Mouse (Mus musculus): Measurements from ENCODE around the gene Ckm. TPM values are rescaled to one million over a fixed set of nuclear protein-coding genes. Genes with fewer than 3 reads are reported as not detected.

Ckm gene
- 17.4 and 19.1 TPM in 2 replicates for polyA plus RNA-seq (2015; fragmentation: Nextera tagmentation; extraction: Ambion mirVana)

DNA sequence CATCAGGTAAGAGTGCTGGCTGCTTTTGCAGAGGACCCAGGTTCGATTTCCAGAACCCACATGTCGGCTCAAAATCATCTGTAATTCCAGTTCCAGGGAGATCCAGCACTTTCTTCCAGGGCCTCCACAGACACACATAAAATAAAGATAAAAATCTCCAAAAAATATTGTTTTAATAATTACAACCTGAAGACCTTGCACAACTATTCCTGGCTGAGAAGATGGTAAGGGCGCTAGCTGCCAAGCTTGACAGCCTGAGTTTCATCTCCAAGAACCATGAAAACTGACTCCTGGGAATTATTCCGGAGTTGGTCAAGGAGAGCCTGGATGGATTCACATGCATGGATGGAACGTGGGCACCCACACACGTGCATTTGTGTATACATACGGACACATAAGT is at the start of gene Ckm:
TSS of gene Ckm (plus strand) at position 301 of the 400 bp plus-strand sequence.
- no peak for ATAC-seq (ENCODE audit: insufficient read depth, low FRiP score, low read depth)
- H3K4me3 ChIP-seq (replicated peaks): peak within 1 kb of the TSS; percentile 62
- peaks cover 33% of the 10 kb centered on the region for H3K27me3 ChIP-seq (replicated peaks)
- H3K4me2 ChIP-seq: peak within 1 kb of the TSS; percentile 79
- peak within 1 kb of the TSS; percentile 44; the same call in 1 of the 2 replicates for H3K9ac ChIP-seq
- H3K9me3 ChIP-seq: no peaks in the 10 kb centered on the region
- H3K4me1 ChIP-seq: peaks cover 8% of the 10 kb centered on the region; the same call in 1 of the 2 replicates
- no peaks in the 10 kb centered on the region for H3K36me3 ChIP-seq
- no peak within 1 kb of the TSS for H3K27ac ChIP-seq
- WGBS: 48% methylated on average over 7 of the region's 7 CpGs

DNA sequence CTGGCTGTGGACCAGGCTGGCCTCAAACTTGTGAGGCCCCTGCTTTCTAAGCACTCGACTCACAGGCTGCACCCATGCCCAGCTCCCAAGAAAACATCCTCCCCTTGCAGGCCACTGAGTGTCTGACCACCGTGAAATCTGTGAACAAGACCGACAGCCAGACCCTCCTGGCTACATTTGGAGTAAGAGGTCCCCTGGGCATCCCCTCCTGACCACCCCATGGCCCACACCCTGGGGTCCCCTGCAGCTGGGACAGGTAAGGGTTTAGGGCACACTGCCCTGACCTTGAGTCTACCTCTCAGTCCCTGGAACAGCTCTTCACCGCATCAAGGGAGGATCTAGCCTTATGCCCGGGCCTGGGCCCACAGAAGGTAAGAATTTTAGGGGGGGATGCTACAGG is 49.6 kb upstream of the Ckm start:
- no peaks in the 10 kb centered on the region for H3K27me3 ChIP-seq (replicated peaks)
- H3K4me3 ChIP-seq (replicated peaks): no peak overlapping the region
- 83% methylated on average over 5 of the region's 5 CpGs for WGBS
- H3K4me1 ChIP-seq: peaks cover 13% of the 10 kb centered on the region
- no peak for ATAC-seq (ENCODE audit: insufficient read depth, low FRiP score, low read depth)
- H3K4me2 ChIP-seq: no peak overlapping the region
- H3K36me3 ChIP-seq: peaks cover 32% of the 10 kb centered on the region
- H3K27ac ChIP-seq: no peak overlapping the region
- H3K9ac ChIP-seq: no peak overlapping the region
- H3K9me3 ChIP-seq: no peaks in the 10 kb centered on the region

DNA sequence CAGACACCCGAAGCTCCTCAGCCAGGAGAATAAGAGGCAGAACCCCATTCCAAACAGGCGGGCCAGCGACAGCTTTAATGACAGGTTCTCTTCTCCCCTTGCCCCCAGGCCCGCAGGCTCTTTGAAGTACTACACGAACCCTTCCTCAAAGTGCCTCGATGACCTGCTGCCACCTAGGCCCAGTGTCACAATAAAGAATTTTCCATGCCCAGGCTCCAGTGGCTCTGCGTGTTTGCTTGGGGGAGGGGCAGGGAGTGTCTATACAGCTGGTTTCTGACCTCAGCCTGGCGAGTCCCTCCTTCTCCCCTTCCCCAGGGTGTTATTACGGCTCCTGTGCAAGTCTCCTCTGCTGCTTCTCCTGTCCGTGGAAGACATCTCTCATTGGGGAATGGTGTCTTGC is 48.3 kb upstream of the Ckm start:
- Histone ChIP-seq H3K27me3 (replicated peaks) (no peaks in the 10 kb centered on the region), H3K27ac (no peak overlapping the region), H3K4me2 (no peak overlapping the region), H3K4me1 (peaks cover 22% of the 10 kb centered on the region), H3K4me3 (replicated peaks) (no peak overlapping the region), H3K36me3 (peaks cover 22% of the 10 kb centered on the region), H3K9ac (no peak overlapping the region), H3K9me3 (no peaks in the 10 kb centered on the region)
- WGBS: 68% methylated on average over 10 of the region's 10 CpGs
- ATAC-seq (ENCODE audit: insufficient read depth, low FRiP score, low read depth): no peak

DNA sequence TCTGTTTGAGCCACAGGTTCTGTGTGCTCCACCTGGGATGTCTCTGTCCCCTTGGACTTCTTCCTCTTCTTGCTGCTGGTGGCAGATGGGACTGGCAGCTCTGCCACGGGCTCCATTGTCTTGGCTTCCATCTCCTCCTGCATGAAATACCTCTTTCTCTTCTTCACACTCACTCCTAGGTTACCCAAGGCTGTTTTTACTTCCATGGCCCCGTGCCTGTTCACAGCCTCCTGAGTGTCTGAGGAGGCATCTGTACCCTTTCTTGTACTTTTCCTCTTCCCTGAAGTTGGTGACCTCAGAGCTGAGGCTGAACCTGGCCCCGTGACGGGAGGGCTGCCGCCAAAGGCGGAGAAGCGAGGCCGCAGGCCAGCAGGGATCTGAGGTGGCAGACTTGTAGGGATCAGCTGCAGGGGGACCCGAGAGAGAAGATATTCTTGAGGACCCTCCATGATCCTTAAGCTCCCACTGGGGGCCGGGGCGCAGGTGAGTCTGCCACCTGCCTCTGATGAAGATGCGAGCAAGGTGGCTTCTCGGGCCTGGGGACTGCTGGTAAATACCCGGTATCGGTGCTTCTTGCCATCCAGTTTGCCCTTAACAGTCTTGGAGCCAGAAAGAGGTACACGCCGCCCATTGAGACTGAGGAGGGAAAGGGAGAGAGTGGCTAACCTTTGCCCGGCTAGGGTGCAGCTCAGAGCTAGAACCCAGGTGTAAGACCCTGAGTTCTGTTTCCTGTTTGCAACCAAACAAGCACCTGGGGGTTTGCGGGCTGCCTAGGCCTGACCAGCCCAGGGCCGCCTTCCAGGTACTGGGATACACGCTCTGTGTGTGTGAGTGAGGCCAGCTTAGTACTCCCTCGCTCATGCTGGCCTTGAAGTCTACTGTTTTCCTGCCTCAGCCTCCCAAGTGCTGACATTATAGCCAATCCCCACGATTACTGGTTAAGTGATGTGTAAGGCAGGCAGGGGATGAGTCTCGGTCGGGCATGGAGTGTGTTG is 46.9 kb upstream of the Ckm start:
- Histone ChIP-seq H3K4me1 (peaks cover 29% of the 10 kb centered on the region), H3K9me3 (no peaks in the 10 kb centered on the region), H3K27me3 (replicated peaks) (no peaks in the 10 kb centered on the region), H3K9ac (no peak overlapping the region), H3K27ac (no peak overlapping the region), H3K4me3 (replicated peaks) (peak overlapping the region; percentile 82), H3K4me2 (peak overlapping the region; percentile 97), H3K36me3 (peaks cover 10% of the 10 kb centered on the region)
- 87% methylated on average over 25 of the region's 25 CpGs for WGBS
- no peak for ATAC-seq (ENCODE audit: insufficient read depth, low FRiP score, low read depth)

DNA sequence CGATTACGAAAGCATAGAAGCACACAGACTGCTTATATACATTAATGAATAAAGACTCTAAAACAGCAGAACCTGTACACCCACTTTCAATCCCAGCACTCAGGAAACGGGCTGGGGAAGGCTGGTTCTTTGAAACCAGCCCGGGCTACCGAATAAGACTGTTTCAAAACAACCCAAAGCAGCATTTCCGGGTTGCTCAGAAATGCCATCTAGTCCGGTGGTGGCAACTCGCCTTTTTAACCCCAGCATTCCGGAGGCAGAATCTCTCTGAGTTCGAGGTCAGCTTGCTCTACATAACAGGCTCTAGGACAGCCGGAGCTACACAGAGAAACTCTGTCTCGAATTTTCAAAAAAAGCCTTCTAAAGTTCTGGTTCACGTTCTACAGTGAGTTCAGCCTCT is 45.9 kb upstream of the Ckm start:
- ATAC-seq (ENCODE audit: insufficient read depth, low FRiP score, low read depth): no peak
- Histone ChIP-seq H3K9ac (peak overlapping the region; percentile 17; the same call in 1 of the 2 replicates), H3K36me3 (peaks cover 8% of the 10 kb centered on the region; the same call in 1 of the 2 replicates), H3K27ac (no peak overlapping the region), H3K4me3 (replicated peaks) (peak overlapping the region; percentile 82), H3K27me3 (replicated peaks) (no peaks in the 10 kb centered on the region), H3K4me1 (peaks cover 34% of the 10 kb centered on the region), H3K9me3 (no peaks in the 10 kb centered on the region), H3K4me2 (peak overlapping the region; percentile 97)
- WGBS: 13% methylated on average over 13 of the region's 13 CpGs

DNA sequence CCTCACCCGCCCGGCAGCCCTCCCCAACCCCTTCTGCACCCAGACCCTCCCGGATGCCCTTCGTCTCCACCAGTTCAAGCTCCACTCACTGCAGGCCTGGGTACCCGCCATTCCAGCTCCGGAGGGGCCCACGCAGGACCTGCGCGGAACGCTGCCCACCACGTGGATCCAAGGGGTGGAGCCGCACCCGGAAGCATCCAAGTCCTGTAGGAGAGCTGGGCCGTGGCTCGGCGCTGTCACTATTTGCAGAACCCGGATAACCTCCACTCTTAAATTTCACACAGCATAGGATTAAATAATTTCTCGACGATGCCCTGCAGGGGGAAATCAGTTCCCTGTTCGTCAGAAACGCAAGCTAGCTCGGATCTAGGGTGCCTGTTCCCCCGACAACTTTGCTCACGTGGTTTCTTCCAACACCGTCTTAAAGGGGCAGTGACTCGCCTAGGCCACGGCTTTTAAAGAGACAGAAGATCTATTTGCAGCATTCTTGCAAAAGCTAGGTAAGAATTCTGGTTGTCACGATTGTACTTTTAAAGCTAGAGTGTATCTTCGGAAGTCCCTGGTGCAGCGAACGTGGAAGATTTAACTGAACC is 45.2 kb upstream of the Ckm start, which contains the start of the genes Cd3eap and Ppp1r13l:
TSS of gene Cd3eap (minus strand) at position 185 of the 593 bp plus-strand sequence.
TSS of gene Ppp1r13l (plus strand) at position 451 of the 593 bp plus-strand sequence.
- H3K27me3 ChIP-seq (replicated peaks): no peaks in the 10 kb centered on the region
- ATAC-seq (ENCODE audit: insufficient read depth, low FRiP score, low read depth): peak; percentile 53; the same call in 1 of the 2 replicates
- H3K9me3 ChIP-seq: no peaks in the 10 kb centered on the region
- peak within 1 kb of the TSS; percentile 67 for H3K27ac ChIP-seq
- peak within 1 kb of the TSS; percentile 97 for H3K4me2 ChIP-seq
- peak within 1 kb of the TSS; percentile 17; the same call in 1 of the 2 replicates for H3K9ac ChIP-seq
- H3K4me1 ChIP-seq: peaks cover 37% of the 10 kb centered on the region
- peak within 1 kb of the TSS; percentile 82 for H3K4me3 ChIP-seq (replicated peaks)
- peaks cover 8% of the 10 kb centered on the region; the same call in 1 of the 2 replicates for H3K36me3 ChIP-seq
- under 1% methylated on average over 31 of the region's 31 CpGs for WGBS

DNA sequence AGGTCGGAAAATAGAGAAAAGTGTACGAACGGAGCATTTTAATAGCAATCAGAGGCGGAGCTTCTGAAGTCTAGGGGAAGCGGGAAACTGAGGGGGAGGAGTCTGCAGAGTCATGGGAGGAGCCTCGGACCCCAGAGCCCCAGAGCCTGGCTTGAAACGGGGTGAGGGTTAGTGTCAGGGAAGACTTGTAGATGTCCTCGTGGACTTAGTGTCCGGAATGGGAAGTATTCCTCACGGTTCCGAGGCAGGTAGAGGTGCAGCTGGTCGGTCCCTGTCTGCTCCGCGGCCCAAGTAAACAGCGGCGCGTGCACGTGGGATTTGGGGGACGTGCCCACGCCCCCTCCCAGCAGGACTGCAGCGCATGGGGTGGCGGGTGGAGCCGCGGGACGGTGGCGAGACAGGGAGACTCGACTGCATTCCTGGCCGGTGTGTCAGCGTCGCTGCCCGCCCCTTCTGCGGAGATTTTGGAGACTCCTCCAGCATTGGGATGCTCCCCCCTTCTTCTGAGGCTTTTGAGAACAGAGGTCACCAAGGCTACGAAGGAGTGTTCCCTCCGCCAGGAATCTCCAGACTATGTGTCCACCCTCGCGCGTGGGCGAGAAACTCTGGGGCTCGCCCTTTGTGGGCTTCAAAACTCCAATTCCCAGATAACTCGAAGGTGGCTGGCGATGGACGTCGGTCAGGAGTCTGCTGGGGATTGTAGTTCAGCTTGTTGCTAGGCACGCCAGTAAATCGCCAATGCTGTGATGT is 44.5 kb upstream of the Ckm start:
- Histone ChIP-seq H3K9ac (peak overlapping the region; percentile 4; the same call in 1 of the 2 replicates), H3K27me3 (replicated peaks) (no peaks in the 10 kb centered on the region), H3K9me3 (no peaks in the 10 kb centered on the region), H3K4me1 (peaks cover 37% of the 10 kb centered on the region), H3K27ac (peak overlapping the region; percentile 67), H3K4me3 (replicated peaks) (peak overlapping the region; percentile 82), H3K36me3 (peaks cover 8% of the 10 kb centered on the region; the same call in 1 of the 2 replicates), H3K4me2 (peak overlapping the region; percentile 97)
- WGBS: under 1% methylated on average over 45 of the region's 45 CpGs
- ATAC-seq (ENCODE audit: insufficient read depth, low FRiP score, low read depth): peak; percentile 54

DNA sequence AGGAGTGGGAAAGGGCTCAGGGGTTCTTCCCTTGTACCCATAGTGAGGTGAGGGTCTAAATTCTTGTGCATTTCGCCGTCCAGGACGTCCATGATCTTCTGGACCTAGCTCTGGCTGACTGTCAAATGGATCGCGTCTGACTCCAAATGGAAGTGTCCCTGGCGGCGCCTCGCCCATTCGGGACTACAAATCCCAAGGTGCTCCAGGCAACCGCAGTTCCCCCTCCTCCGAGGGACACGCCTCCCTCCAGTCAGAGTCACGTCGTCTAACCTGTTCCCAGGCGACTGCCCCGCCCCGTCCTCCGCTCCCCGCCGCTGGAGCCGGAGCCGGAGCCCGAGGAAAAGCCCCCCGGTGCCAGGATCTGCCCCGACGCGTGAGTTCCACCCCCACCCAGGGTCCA is 43.6 kb upstream of the Ckm start:
- H3K4me1 ChIP-seq: peaks cover 37% of the 10 kb centered on the region
- H3K4me3 ChIP-seq (replicated peaks): peak overlapping the region; percentile 82
- WGBS: 1% methylated on average over 27 of the region's 27 CpGs
- H3K36me3 ChIP-seq: peaks cover 8% of the 10 kb centered on the region; the same call in 1 of the 2 replicates
- H3K27me3 ChIP-seq (replicated peaks): no peaks in the 10 kb centered on the region
- H3K27ac ChIP-seq: peak overlapping the region; percentile 67
- ATAC-seq (ENCODE audit: insufficient read depth, low FRiP score, low read depth): peak; percentile 74
- no peaks in the 10 kb centered on the region for H3K9me3 ChIP-seq
- H3K9ac ChIP-seq: peak overlapping the region; percentile 46
- peak overlapping the region; percentile 97 for H3K4me2 ChIP-seq

DNA sequence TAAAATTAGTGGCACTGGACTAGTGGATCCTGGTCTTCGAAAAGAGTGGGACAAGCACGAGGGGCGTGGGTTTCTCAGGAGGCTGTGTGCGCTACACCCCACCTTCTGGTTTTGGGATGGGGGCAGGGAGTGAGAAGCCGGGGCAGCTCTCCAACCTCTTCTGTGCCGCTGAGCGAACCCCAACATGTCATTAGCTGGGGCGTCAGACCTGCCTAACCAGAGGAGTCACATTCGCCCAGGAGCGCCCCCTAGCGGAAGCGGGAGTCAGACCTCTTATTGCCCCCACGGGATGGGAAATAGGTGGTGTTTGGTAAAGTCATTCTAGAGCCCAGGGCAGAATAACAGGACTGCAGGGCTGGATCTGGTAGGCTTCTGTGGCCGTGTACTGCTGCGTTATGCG is 42.9 kb upstream of the Ckm start:
- ATAC-seq (ENCODE audit: insufficient read depth, low FRiP score, low read depth): no peak
- WGBS: 11% methylated on average over 16 of the region's 16 CpGs

DNA sequence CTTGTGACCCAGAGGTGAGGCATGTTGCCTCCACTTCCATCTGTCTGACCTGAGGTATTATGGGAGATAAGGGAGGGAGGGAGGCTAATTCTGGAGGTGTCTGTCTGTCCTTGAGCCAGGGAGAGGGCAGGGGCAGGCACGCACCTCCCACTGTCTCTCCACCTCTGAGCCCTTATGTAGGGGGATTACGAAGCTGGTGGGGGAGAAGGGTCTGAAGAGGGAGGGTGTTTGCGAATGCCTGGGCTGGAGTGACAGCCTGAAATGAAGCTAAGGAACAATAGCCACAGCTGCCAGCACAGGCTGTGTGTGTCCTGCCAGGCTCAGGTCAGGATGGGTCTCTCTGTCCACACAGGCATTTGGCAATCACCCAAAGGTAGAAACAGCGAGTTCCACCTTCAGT is 42.3 kb upstream of the Ckm start:
- no peak for ATAC-seq (ENCODE audit: insufficient read depth, low FRiP score, low read depth)

More for the DNA sequence above, 42.9 kb upstream of the Ckm start:
- Histone ChIP-seq H3K9me3 (no peaks in the 10 kb centered on the region), H3K4me3 (replicated peaks) (peak overlapping the region; percentile 82), H3K36me3 (0 out of 2 replicates have a peak, but pooled peaks cover 8% of the 10 kb centered on the region), H3K9ac (peak overlapping the region; percentile 46; the same call in 1 of the 2 replicates), H3K4me2 (peak overlapping the region; percentile 97), H3K27ac (peak overlapping the region; percentile 67), H3K4me1 (peaks cover 37% of the 10 kb centered on the region), H3K27me3 (replicated peaks) (no peaks in the 10 kb centered on the region)

DNA sequence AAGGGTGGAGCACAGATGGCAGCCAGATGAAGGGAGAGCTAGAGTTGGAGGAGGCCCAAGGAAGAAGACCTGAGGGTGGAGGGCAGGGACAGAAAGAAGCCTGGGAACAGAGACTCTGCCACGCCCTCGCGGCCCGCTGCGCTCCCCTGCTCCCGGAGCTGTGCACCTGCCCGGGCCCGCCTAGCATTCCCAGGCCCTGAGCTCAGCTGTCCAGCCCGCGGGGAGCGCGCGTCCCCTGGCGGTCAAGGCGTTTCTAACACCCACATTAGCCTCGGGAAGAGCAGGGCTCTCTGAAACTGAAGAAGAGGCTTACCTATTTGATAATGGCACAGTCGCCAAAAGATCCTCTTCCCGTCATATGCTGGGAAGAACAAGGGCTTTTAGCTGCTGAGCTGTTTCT is 40.7 kb upstream of the Ckm start:
- Histone ChIP-seq H3K36me3 (no peaks in the 10 kb centered on the region), H3K27me3 (replicated peaks) (0 out of 2 replicates have a peak, but pooled peaks cover 2% of the 10 kb centered on the region), H3K4me1 (peaks cover 30% of the 10 kb centered on the region), H3K4me2 (peak overlapping the region; percentile 34), H3K27ac (peak overlapping the region; percentile 65), H3K9me3 (no peaks in the 10 kb centered on the region), H3K4me3 (replicated peaks) (0 out of 2 replicates have a peak overlapping the region, but pooled peaks have one; percentile 3), H3K9ac (no peak overlapping the region)
- 5% methylated on average over 18 of the region's 18 CpGs for WGBS
- ATAC-seq (ENCODE audit: insufficient read depth, low FRiP score, low read depth): peak; percentile 44

More for the DNA sequence above, 42.3 kb upstream of the Ckm start:
- 0 out of 2 replicates have a peak, but pooled peaks cover 3% of the 10 kb centered on the region for H3K36me3 ChIP-seq
- no peaks in the 10 kb centered on the region for H3K27me3 ChIP-seq (replicated peaks)
- H3K9ac ChIP-seq: no peak overlapping the region
- peaks cover 37% of the 10 kb centered on the region for H3K4me1 ChIP-seq
- H3K9me3 ChIP-seq: no peaks in the 10 kb centered on the region
- H3K4me3 ChIP-seq (replicated peaks): peak overlapping the region; percentile 17; the same call in 1 of the 2 replicates
- H3K27ac ChIP-seq: no peak overlapping the region; the same call in 1 of the 2 replicates
- 48% methylated on average over 4 of the region's 4 CpGs for WGBS
- peak overlapping the region; percentile 97 for H3K4me2 ChIP-seq
